Mouse (Mus musculus): Measurements from ENCODE around the gene Tlcd1.

Gene Tlcd1

GRCm38 (mm10) chr11:78205361-78206206 lies 29.1 kb downstream of the Tlcd1 start:
- no peak for DNase-seq

- DNase-seq, result no peak
Observed at GRCm38 (mm10) chr11:78207190-78207589, 30.7 kb downstream of the Tlcd1 start.

- no peak for DNase-seq
Observed at GRCm38 (mm10) chr11:78209886-78210285, 33.4 kb downstream of the Tlcd1 start.

GRCm38 (mm10) chr11:78210615-78211014 lies 34.1 kb downstream of the Tlcd1 start:
- no peak for DNase-seq

GRCm38 (mm10) chr11:78211513-78211912 lies 35.0 kb downstream of the Tlcd1 start:
- no peak for DNase-seq

- DNase-seq, result no peak
Observed at GRCm38 (mm10) chr11:78213086-78213817, 36.7 kb downstream of the Tlcd1 start.

- no peak for DNase-seq
Observed at GRCm38 (mm10) chr11:78215709-78216317, 39.3 kb downstream of the Tlcd1 start.

GRCm38 (mm10) chr11:78223586-78223985 lies 47.1 kb downstream of the Tlcd1 start:
- DNase-seq, result no peak

Measured in kidney, adult 18-20 months (tissue).